Mouse (Mus musculus) E14TG2a.4 (cell line): Measurements from ENCODE around the gene Zfp619.

Source experiments
- CTCF ChIP-seq: conservative IDR thresholded peaks from 2 replicates; pipeline ENCODE4 v1.5.1; 2014; ENCODE audit warnings: low read length
- NANOG ChIP-seq: IDR thresholded peaks from 2 replicates; pipeline ENCODE4 v1.6.1; 2014; ENCODE audit warnings: borderline replicate concordance, low read length, mixed read lengths
- POU5F1 ChIP-seq: IDR thresholded peaks from 2 replicates; pipeline ENCODE4 v1.6.1; 2014; ENCODE audit warnings: low read length, borderline replicate concordance

- peak; percentile 31; the same call in 1 of the 2 replicates for TF ChIP-seq CTCF
- TF ChIP-seq POU5F1: no peak
- TF ChIP-seq NANOG: no peak
Observed at GRCm38 (mm10) chr7:39484384-39484783, 33.2 kb upstream of the Zfp619 start.
